13 mouse cellular contexts compared by ENCODE assay signal in the genomic region with DNA sequence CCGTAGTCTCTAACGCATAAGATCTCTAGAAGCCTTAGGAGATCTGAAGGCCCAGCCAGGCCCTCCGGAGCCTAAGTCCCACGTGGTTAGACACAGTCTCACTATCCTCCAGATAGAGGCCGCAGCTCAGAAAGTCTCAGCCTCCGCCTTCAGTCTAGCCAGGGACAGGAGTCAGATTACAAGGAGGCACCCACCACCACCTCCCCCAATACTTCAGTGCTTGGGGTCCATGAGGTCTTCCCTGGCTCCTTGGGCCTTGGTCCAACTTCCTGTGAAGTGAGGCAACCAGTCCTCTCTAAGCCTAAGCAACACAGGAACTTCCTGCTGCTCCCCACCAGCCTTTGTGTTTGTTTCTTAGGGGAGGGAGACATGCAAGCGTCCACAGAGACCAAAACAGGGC. TPM values are rescaled to one million over a fixed set of nuclear protein-coding genes. Genes with fewer than 3 reads are reported as not detected.
DNase-seq lines count a peak whose midpoint lies in the region; ATAC-seq and TF ChIP-seq lines count a peak whose summit lies in the region.
"Had no signal": no experiment of that assay in that cellular context is flagged by ENCODE, and none has a peak within 500 bp of the region (broad histone marks: within the 10 kb centered on the region; RNA-seq: fewer than 3 reads in every experiment).

No protein-coding gene starts in this region.

- H3K4me1 ChIP-seq in forebrain, postnatal 0 days (ENCODE audit: insufficient read depth): no peaks in the 10 kb centered on the region
- H3K4me1 ChIP-seq in forebrain, embryonic 16.5 days (replicated peaks; ENCODE audit: control insufficient read depth, insufficient read depth, low read length): 0 out of 2 replicates have a peak, but pooled peaks cover 3% of the 10 kb centered on the region
- H3K4me1 ChIP-seq in kidney, embryonic 16.5 days (ENCODE audit: insufficient read depth, low read length): 0 out of 2 replicates have a peak, but pooled peaks cover 7% of the 10 kb centered on the region
- H3K4me1 ChIP-seq in kidney, embryonic 14.5 days (ENCODE audit: control insufficient read depth, insufficient read depth, low read length): no peaks in the 10 kb centered on the region
- H3K4me1 ChIP-seq in embryonic facial prominence, embryonic 10.5 days: peaks cover 34% of the 10 kb centered on the region
- H3K4me1 ChIP-seq in hindbrain, embryonic 16.5 days (ENCODE audit: control insufficient read depth, insufficient read depth, low read depth, low read length): no peaks in the 10 kb centered on the region

- ATAC-seq in forebrain, postnatal 0 days: 0 out of 2 replicates have a peak, but pooled peaks have one; percentile 2
- no peak for ATAC-seq in forebrain, embryonic 16.5 days
- peak; percentile 13 for ATAC-seq in kidney, embryonic 16.5 days (ENCODE audit: low FRiP score, low TSS enrichment)
- no peak for ATAC-seq in kidney, embryonic 14.5 days (ENCODE audit: low FRiP score, low TSS enrichment)
- peak; percentile 42; the same call in 1 of the 2 replicates for ATAC-seq in hindbrain, embryonic 16.5 days
- no peak for ATAC-seq in monocyte, adult 5-6 weeks (replicated peaks; ENCODE audit: insufficient number of reproducible peaks, low FRiP score, low TSS enrichment, poor library complexity, severe bottlenecking)
- ATAC-seq: liver, postnatal 0 days had no signal

- peaks cover 10% of the 10 kb centered on the region; the same call in 1 of the 2 replicates for H3K27me3 ChIP-seq in forebrain, postnatal 0 days (ENCODE audit: insufficient read depth, low read length)
- H3K27me3 ChIP-seq in forebrain, embryonic 16.5 days (replicated peaks; ENCODE audit: control insufficient read depth, insufficient read depth, low read length): peaks cover 18% of the 10 kb centered on the region
- peaks cover 8% of the 10 kb centered on the region for H3K27me3 ChIP-seq in kidney, embryonic 16.5 days (ENCODE audit: insufficient read depth, low read length)
- H3K27me3 ChIP-seq in kidney, embryonic 14.5 days (ENCODE audit: control insufficient read depth, insufficient read depth, low read length): no peaks in the 10 kb centered on the region
- peaks cover 24% of the 10 kb centered on the region for H3K27me3 ChIP-seq in embryonic facial prominence, embryonic 10.5 days (replicated peaks; ENCODE audit: low read depth, poor library complexity, severe bottlenecking)
- H3K27me3 ChIP-seq in hindbrain, embryonic 16.5 days (replicated peaks; ENCODE audit: control insufficient read depth, insufficient read depth, low read length): peaks cover 6% of the 10 kb centered on the region

- WGBS in forebrain, postnatal 0 days: 57% methylated on average over 7 of the region's 7 CpGs
- 50% methylated on average over 7 of the region's 7 CpGs for WGBS in forebrain, embryonic 16.5 days
- WGBS in kidney, embryonic 16.5 days: 50% methylated on average over 7 of the region's 7 CpGs
- WGBS in kidney, embryonic 14.5 days: 55% methylated on average over 7 of the region's 7 CpGs
- WGBS in embryonic facial prominence, embryonic 10.5 days: 52% methylated on average over 7 of the region's 7 CpGs
- WGBS in hindbrain, embryonic 16.5 days: 58% methylated on average over 7 of the region's 7 CpGs

- H3K9ac ChIP-seq in forebrain, postnatal 0 days: no peak overlapping the region
- H3K9ac ChIP-seq in forebrain, embryonic 16.5 days (replicated peaks; ENCODE audit: low read depth, low read length): no peak overlapping the region
- no peak overlapping the region for H3K9ac ChIP-seq in kidney, embryonic 16.5 days (replicated peaks; ENCODE audit: low read length)
- H3K9ac ChIP-seq in kidney, embryonic 14.5 days (ENCODE audit: low read depth, low read length): no peak overlapping the region
- H3K9ac ChIP-seq in hindbrain, embryonic 16.5 days (ENCODE audit: low read depth, low read length): no peak overlapping the region
- H3K9ac ChIP-seq: liver, postnatal 0 days had no signal

- H3K4me2 ChIP-seq in forebrain, postnatal 0 days (ENCODE audit: low read depth): no peak overlapping the region
- no peak overlapping the region for H3K4me2 ChIP-seq in forebrain, embryonic 16.5 days (ENCODE audit: low read length)
- no peak overlapping the region for H3K4me2 ChIP-seq in kidney, embryonic 16.5 days (replicated peaks; ENCODE audit: low read depth, low read length)
- no peak overlapping the region for H3K4me2 ChIP-seq in kidney, embryonic 14.5 days (replicated peaks; ENCODE audit: low read depth, low read length)
- H3K4me2 ChIP-seq in hindbrain, embryonic 16.5 days (ENCODE audit: low read length): no peak overlapping the region

- DNase-seq in forebrain, postnatal 0 days: no peak
- no peak for DNase-seq in embryonic facial prominence, embryonic 10.5 days (ENCODE audit: low spot score)
- DNase-seq in right cerebral cortex, adult 2 months (ENCODE audit: low spot score in 2 of 2): no peak
- DNase-seq: layer of hippocampus, adult 9-11 months had no signal

- no peak overlapping the region for H3K27ac ChIP-seq in forebrain, postnatal 0 days (ENCODE audit: low read depth, low read length)
- no peak overlapping the region for H3K27ac ChIP-seq in forebrain, embryonic 16.5 days (ENCODE audit: low read length)
- H3K27ac ChIP-seq in kidney, embryonic 16.5 days (ENCODE audit: low read length): no peak overlapping the region
- no peak overlapping the region for H3K27ac ChIP-seq in kidney, embryonic 14.5 days (ENCODE audit: low read depth, low read length)
- H3K27ac ChIP-seq in embryonic facial prominence, embryonic 10.5 days (replicated peaks): peak overlapping the region; percentile 70
- no peak overlapping the region for H3K27ac ChIP-seq in hindbrain, embryonic 16.5 days (ENCODE audit: low read depth, low read length)

- H3K36me3 ChIP-seq in forebrain, postnatal 0 days (ENCODE audit: insufficient read depth): no peaks in the 10 kb centered on the region
- no peaks in the 10 kb centered on the region for H3K36me3 ChIP-seq in forebrain, embryonic 16.5 days (ENCODE audit: control insufficient read depth, insufficient read depth)
- H3K36me3 ChIP-seq in kidney, embryonic 16.5 days (ENCODE audit: insufficient read depth, low read length): no peaks in the 10 kb centered on the region
- no peaks in the 10 kb centered on the region for H3K36me3 ChIP-seq in kidney, embryonic 14.5 days (ENCODE audit: control insufficient read depth, insufficient read depth, low read length)
- H3K36me3 ChIP-seq in embryonic facial prominence, embryonic 10.5 days (replicated peaks): no peaks in the 10 kb centered on the region
- H3K36me3 ChIP-seq in hindbrain, embryonic 16.5 days (ENCODE audit: control insufficient read depth, insufficient read depth, low read length): no peaks in the 10 kb centered on the region

- TF ChIP-seq CTCF in forebrain, postnatal 0 days (IDR thresholded peaks at IDR 0.05; ENCODE audit: low read depth): no peak

- H3K9me3 ChIP-seq in forebrain, postnatal 0 days (ENCODE audit: low read length): no peaks in the 10 kb centered on the region
- no peaks in the 10 kb centered on the region for H3K9me3 ChIP-seq in forebrain, embryonic 16.5 days (ENCODE audit: control insufficient read depth, low read length)
- no peaks in the 10 kb centered on the region for H3K9me3 ChIP-seq in kidney, embryonic 16.5 days (ENCODE audit: low read length)
- H3K9me3 ChIP-seq in kidney, embryonic 14.5 days (ENCODE audit: control insufficient read depth, low read length): no peaks in the 10 kb centered on the region
- no peaks in the 10 kb centered on the region for H3K9me3 ChIP-seq in embryonic facial prominence, embryonic 10.5 days
- no peaks in the 10 kb centered on the region for H3K9me3 ChIP-seq in hindbrain, embryonic 16.5 days (ENCODE audit: control insufficient read depth, low read length)

- no peak overlapping the region for H3K4me3 ChIP-seq in forebrain, postnatal 0 days (ENCODE audit: low read depth, low read length)
- H3K4me3 ChIP-seq in forebrain, embryonic 16.5 days (replicated peaks; ENCODE audit: low read length): no peak overlapping the region
- no peak overlapping the region for H3K4me3 ChIP-seq in kidney, embryonic 16.5 days (ENCODE audit: low read length)
- H3K4me3 ChIP-seq in kidney, embryonic 14.5 days (ENCODE audit: low read length): no peak overlapping the region
- no peak overlapping the region for H3K4me3 ChIP-seq in embryonic facial prominence, embryonic 10.5 days
- H3K4me3 ChIP-seq in hindbrain, embryonic 16.5 days (ENCODE audit: low read length): no peak overlapping the region
- H3K4me3 ChIP-seq: myocyte had no signal

RNA-seq across cellular contexts. Expression of gene Ttc34, which starts 11.0 kb away (rescaled TPM):
- total RNA-seq in forebrain, postnatal 0 days (2014; rRNA removed): 3.6 and 3.7 TPM in 2 replicates
- polyA plus RNA-seq in forebrain, postnatal 0 days (2015; fragmentation: Nextera tagmentation; extraction: Ambion mirVana): 4.1 TPM in 2 replicates
- 1.7 and 2.1 TPM in 2 replicates for polyA plus RNA-seq in forebrain, embryonic 16.5 days (2015; fragmentation: Nextera tagmentation; extraction: Ambion mirVana)
- polyA plus RNA-seq in kidney, embryonic 16.5 days (2015; fragmentation: Nextera tagmentation; extraction: Ambion mirVana): 0.24 and 0.59 TPM in 2 replicates
- polyA plus RNA-seq in kidney, embryonic 14.5 days (2014; fragmentation: Nextera tagmentation; extraction: Ambion mirVana): 0.24 and 0.31 TPM in 2 replicates
- 0.25 and 0.45 TPM in 2 replicates for polyA plus RNA-seq in embryonic facial prominence, embryonic 10.5 days (2016; fragmentation: Nextera tagmentation; extraction: Ambion mirVana)
- polyA plus RNA-seq in hindbrain, embryonic 16.5 days (2015; fragmentation: Nextera tagmentation; extraction: Ambion mirVana): 2.0 and 2.3 TPM in 2 replicates
- total RNA-seq in monocyte, adult 5-6 weeks (2017): not detected in 3 replicates
- total RNA-seq: gastrocnemius, postnatal 14 days; MEL had no signal
- polyA plus RNA-seq: liver, postnatal 0 days; myocyte had no signal

RNA-seq across cellular contexts. Expression of gene Mmel1, which starts 43.2 kb away (rescaled TPM):
- 0.43 and 1.5 TPM in 2 replicates for total RNA-seq in forebrain, postnatal 0 days (2014; rRNA removed)
- 0.39 and 0.74 TPM in 2 replicates for polyA plus RNA-seq in forebrain, postnatal 0 days (2015; fragmentation: Nextera tagmentation; extraction: Ambion mirVana)
- 0.11 and 0.21 TPM in 2 replicates for polyA plus RNA-seq in forebrain, embryonic 16.5 days (2015; fragmentation: Nextera tagmentation; extraction: Ambion mirVana)
- 0.17 TPM in 1 of 2 replicates, not detected in the other for polyA plus RNA-seq in kidney, embryonic 16.5 days (2015; fragmentation: Nextera tagmentation; extraction: Ambion mirVana)
- not detected in 2 replicates for polyA plus RNA-seq in kidney, embryonic 14.5 days (2014; fragmentation: Nextera tagmentation; extraction: Ambion mirVana)
- polyA plus RNA-seq in embryonic facial prominence, embryonic 10.5 days (2016; fragmentation: Nextera tagmentation; extraction: Ambion mirVana): 0.34 and 0.41 TPM in 2 replicates
- 0.70 and 0.93 TPM in 2 replicates for polyA plus RNA-seq in hindbrain, embryonic 16.5 days (2015; fragmentation: Nextera tagmentation; extraction: Ambion mirVana)
- total RNA-seq in monocyte, adult 5-6 weeks (2017): 0.29 to 0.39 TPM in 2 of 3 replicates, not detected in the other

Comparison
In these comparisons a context has a peak if more than half of its experiments do, and no peak if none do; other contexts are left out.
1. ATAC-seq: peak in forebrain, postnatal 0 days (single experiment), kidney, embryonic 16.5 days (single experiment) and hindbrain, embryonic 16.5 days (single experiment); none in forebrain, embryonic 16.5 days (single experiment), kidney, embryonic 14.5 days (single experiment) and monocyte, adult 5-6 weeks (single experiment).